Mouse (Mus musculus): ENCODE results near the gene Gm20509. TPM values are rescaled to one million over a fixed set of nuclear protein-coding genes. Genes with fewer than 3 reads are reported as not detected.

Gene Gm20509
- polyA plus RNA-seq, 1 experiment, result not detected

DNA sequence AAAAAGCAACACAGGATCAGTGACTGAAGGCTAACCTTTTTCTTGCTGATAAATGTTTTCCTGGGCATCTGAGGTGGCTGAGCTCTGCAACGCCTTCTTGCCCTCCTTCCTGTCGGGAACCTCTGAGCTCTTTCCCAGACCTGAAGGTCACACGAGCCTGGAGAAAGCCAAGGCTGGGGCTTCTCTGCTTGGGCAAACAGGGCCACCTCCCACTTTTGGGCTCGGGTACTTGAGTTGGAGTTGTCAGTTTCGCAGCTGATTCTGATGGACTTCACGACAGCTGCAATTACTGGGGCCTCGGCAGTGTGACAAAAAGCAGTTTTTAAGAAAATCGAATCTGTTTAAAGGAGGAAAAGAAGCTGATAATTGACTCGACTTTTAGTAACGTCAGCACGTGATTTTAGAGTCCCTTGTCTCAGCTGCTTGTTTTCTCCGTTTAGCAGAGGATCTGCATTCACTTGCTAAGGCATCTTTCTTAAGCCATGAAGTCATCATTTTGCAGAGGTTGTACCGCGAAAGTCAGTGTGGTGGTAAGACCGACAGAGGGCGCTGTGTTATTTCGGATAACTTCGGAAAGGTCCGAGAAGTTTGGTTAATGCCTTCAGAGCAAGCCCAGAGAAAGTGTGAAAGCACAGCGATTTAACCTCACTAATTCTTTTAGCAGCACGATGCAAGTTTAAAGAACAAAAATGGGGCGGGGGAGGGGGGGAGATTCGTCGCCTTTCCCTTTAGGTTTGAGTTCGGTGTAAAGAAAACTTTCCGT is 60.5 kb downstream of the Gm20509 start:
- Histone ChIP-seq H3K4me3 (replicated peaks; ENCODE audit: extremely low read depth, low read depth, low read length) (no peak overlapping the region), H3K4me1 (ENCODE audit: control insufficient read depth, insufficient read depth, low read length) (no peaks in the 10 kb centered on the region)
- DNase-seq, result peak; percentile 53
- WGBS, result 15% methylated on average over 26 of the region's 26 CpGs
- TF ChIP-seq CTCF (IDR thresholded peaks at IDR 0.05; ENCODE audit: insufficient read depth, low read length) (peak; percentile 55), POLR2A (IDR thresholded peaks at IDR 0.05; ENCODE audit: borderline replicate concordance, extremely low read depth, low read depth, low read length) (no peak)

GRCm38 (mm10) chr9:73165631-73166030 is 63.4 kb downstream of the Gm20509 start:
- no peaks in the 10 kb centered on the region for H3K4me1 ChIP-seq (ENCODE audit: control insufficient read depth, insufficient read depth, low read length)
- WGBS, result 59% methylated on average over 4 of the region's 4 CpGs

More at GRCm38 (mm10) chr9:73165631-73166030, 63.4 kb downstream of the Gm20509 start:
- no peak for DNase-seq
- TF ChIP-seq CTCF (IDR thresholded peaks at IDR 0.05; ENCODE audit: insufficient read depth, low read length), result no peak
- H3K4me3 ChIP-seq (replicated peaks; ENCODE audit: extremely low read depth, low read depth, low read length), result no peak overlapping the region

Other genes starting within 250 kb of the Gm20509 start
- 1.4 and 2.0 TPM in 2 replicates for gene Pygo1, start 176.8 kb upstream of the Gm20509 start, polyA plus RNA-seq (2012; rRNA removed)
- gene Dyx1c1, start 143.7 kb upstream of the Gm20509 start, polyA plus RNA-seq (2012; rRNA removed), result 1.2 and 1.7 TPM in 2 replicates
- gene Gm44503, start 143.6 kb upstream of the Gm20509 start, polyA plus RNA-seq (2012; rRNA removed), result not detected in 2 replicates
- gene Ccpg1os, start 117.1 kb upstream of the Gm20509 start, polyA plus RNA-seq (2012; rRNA removed), result 11.7 and 21.1 TPM in 2 replicates
- gene Ccpg1, start 117.0 kb upstream of the Gm20509 start, polyA plus RNA-seq (2012; rRNA removed), result 16.9 and 28.1 TPM in 2 replicates
- gene Pigb, start 62.1 kb upstream of the Gm20509 start, polyA plus RNA-seq (2012; rRNA removed), result 8.4 and 12.1 TPM in 2 replicates
- gene Rab27a, start 57.6 kb upstream of the Gm20509 start, polyA plus RNA-seq (2012; rRNA removed), result 16.7 and 29.8 TPM in 2 replicates
- gene Khdc3, start 634 bp upstream of the Gm20509 start, polyA plus RNA-seq (2012; rRNA removed), result 0.25 and 0.31 TPM in 2 replicates
- 9.3 and 18.8 TPM in 2 replicates for gene Rsl24d1, start 11.0 kb downstream of the Gm20509 start, polyA plus RNA-seq (2012; rRNA removed)